10 mouse cellular contexts compared by ENCODE assay signal in the genomic region with DNA sequence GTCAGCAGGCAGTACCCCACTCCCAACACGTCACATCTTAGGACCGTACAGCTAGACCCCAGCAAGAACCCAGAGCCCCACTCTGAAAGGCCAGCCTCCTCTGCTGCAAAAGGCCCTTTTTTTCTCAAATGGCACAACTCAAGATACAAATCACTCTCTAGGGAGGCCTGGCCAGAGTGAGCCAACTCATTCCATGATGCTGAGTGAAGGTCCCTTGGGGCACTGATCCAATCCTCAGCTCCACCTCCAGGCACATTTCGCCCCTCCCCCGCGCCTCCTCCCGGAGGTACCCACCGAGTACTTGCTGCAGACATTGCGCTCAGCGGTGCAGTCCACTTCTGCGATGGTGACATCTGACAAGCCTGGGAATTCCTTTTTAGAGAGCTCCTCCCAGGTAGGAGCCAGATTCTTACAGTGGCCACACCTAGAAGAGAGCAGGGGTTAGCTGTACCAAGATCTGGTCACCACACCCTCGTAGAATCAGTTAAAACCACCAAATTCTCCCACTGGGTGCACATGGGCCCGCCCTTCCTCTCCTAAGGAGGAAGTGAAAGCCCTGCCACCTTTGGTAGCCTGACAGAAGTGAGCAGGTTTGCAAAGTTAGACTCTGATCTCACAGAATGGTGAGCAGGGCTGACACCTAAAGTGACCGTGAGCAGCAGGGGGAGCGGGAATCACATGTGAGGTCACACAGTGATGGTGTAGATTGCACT. TPM values are rescaled to one million over a fixed set of nuclear protein-coding genes. Genes with fewer than 3 reads are reported as not detected.
A peak's percentile ranks its signal among the peaks of the same experiment; 100 is the strongest.
DNase-seq lines count a peak whose midpoint lies in the region; ATAC-seq and TF ChIP-seq lines count a peak whose summit lies in the region.
"Had no signal": no experiment of that assay in that cellular context is flagged by ENCODE, and none has a peak within 500 bp of the region (broad histone marks: within the 10 kb centered on the region; RNA-seq: fewer than 3 reads in every experiment).

No protein-coding gene starts in this region.

- WGBS in hindbrain, embryonic 10.5 days: 83% methylated on average over 14 of the region's 14 CpGs
- whole genome bisulfite sequencing in hindbrain, postnatal 0 days: 83% methylated on average over 14 of the region's 14 CpGs
- 64% methylated on average over 14 of the region's 14 CpGs for WGBS in bone marrow, adult 2 months
- 81% methylated on average over 14 of the region's 14 CpGs for WGBS in liver, embryonic 11.5 days

- H3K27me3 ChIP-seq in hindbrain, embryonic 10.5 days (ENCODE audit: insufficient read depth, poor library complexity, severe bottlenecking): no peaks in the 10 kb centered on the region
- H3K27me3 ChIP-seq in hindbrain, postnatal 0 days (ENCODE audit: insufficient read depth, low read length): no peaks in the 10 kb centered on the region
- no peaks in the 10 kb centered on the region for H3K27me3 ChIP-seq in liver, embryonic 11.5 days (replicated peaks; ENCODE audit: control insufficient read depth, insufficient read depth, low read length)
- H3K27me3 ChIP-seq: Patski had no signal

- DNase-seq in hindbrain, embryonic 10.5 days (ENCODE audit: low spot score): peak; percentile 14
- DNase-seq in hindbrain, postnatal 0 days (ENCODE audit: low spot score): no peak
- DNase-seq in CD4-positive, CD25-positive, alpha-beta regulatory T cell, adult 2 months (ENCODE audit: low read depth, low spot score): peak; percentile 30
- no peak for DNase-seq in frontal cortex, postnatal 25 days (ENCODE audit: low spot score in 2 of 2)
- no peak for DNase-seq in liver, embryonic 11.5 days (ENCODE audit: low spot score)
- DNase-seq in neural tube, embryonic 10.5 days (ENCODE audit: extremely low spot score, low spot score): no peak

- H3K27ac ChIP-seq in hindbrain, embryonic 10.5 days: no peak overlapping the region
- no peak overlapping the region for H3K27ac ChIP-seq in hindbrain, postnatal 0 days
- peak overlapping the region; percentile 83 for H3K27ac ChIP-seq in bone marrow, adult 2 months (ENCODE audit: control insufficient read depth, insufficient read depth, low read depth, low read length, poor library complexity)
- no peak overlapping the region for H3K27ac ChIP-seq in liver, embryonic 11.5 days (ENCODE audit: low read depth, low read length)

- no peak for TF ChIP-seq CTCF in hindbrain, postnatal 0 days (IDR thresholded peaks at IDR 0.05; ENCODE audit: low read depth)
- no peak for TF ChIP-seq CTCF in bone marrow, adult 2 months (IDR thresholded peaks at IDR 0.05; ENCODE audit: control insufficient read depth, insufficient read depth, low read length)

- no peak for ATAC-seq in hindbrain, postnatal 0 days
- ATAC-seq in megakaryocyte-erythroid progenitor cell, adult 5-6 weeks (replicated peaks; ENCODE audit: low FRiP score, low TSS enrichment, poor library complexity, severe bottlenecking): peak; percentile 69
- ATAC-seq in liver, embryonic 11.5 days (replicated peaks; ENCODE audit: low FRiP score): no peak
- ATAC-seq: Patski had no signal

- no peak overlapping the region for H3K4me3 ChIP-seq in hindbrain, embryonic 10.5 days
- no peak overlapping the region for H3K4me3 ChIP-seq in hindbrain, postnatal 0 days (ENCODE audit: low read length)
- peak overlapping the region; percentile 64 for H3K4me3 ChIP-seq in bone marrow, adult 2 months (replicated peaks; ENCODE audit: control insufficient read depth, low read depth, low read length)
- no peak overlapping the region for H3K4me3 ChIP-seq in liver, embryonic 11.5 days (ENCODE audit: low read depth, low read length)
- H3K4me3 ChIP-seq: erythroblast, embryonic 14.5 days had no signal

- H3K9me3 ChIP-seq in hindbrain, embryonic 10.5 days: no peaks in the 10 kb centered on the region
- H3K9me3 ChIP-seq in hindbrain, postnatal 0 days (ENCODE audit: low read length): no peaks in the 10 kb centered on the region
- H3K9me3 ChIP-seq in liver, embryonic 11.5 days (ENCODE audit: control insufficient read depth, low read length): no peaks in the 10 kb centered on the region

- H3K36me3 ChIP-seq in hindbrain, embryonic 10.5 days: peaks cover 100% of the 10 kb centered on the region
- H3K36me3 ChIP-seq in hindbrain, postnatal 0 days (ENCODE audit: insufficient read depth, low read length): peaks cover 59% of the 10 kb centered on the region
- H3K36me3 ChIP-seq in liver, embryonic 11.5 days (ENCODE audit: control insufficient read depth, insufficient read depth, low read length): peaks cover 41% of the 10 kb centered on the region

- H3K4me1 ChIP-seq in hindbrain, embryonic 10.5 days (replicated peaks): no peaks in the 10 kb centered on the region
- H3K4me1 ChIP-seq in hindbrain, postnatal 0 days (ENCODE audit: insufficient read depth, low read length): no peaks in the 10 kb centered on the region
- peaks cover 2% of the 10 kb centered on the region for H3K4me1 ChIP-seq in bone marrow, adult 2 months (ENCODE audit: control insufficient read depth, insufficient read depth, low read length)
- H3K4me1 ChIP-seq in liver, embryonic 11.5 days (replicated peaks; ENCODE audit: control insufficient read depth, insufficient read depth, low read length): no peaks in the 10 kb centered on the region

- H3K9ac ChIP-seq in hindbrain, postnatal 0 days (replicated peaks; ENCODE audit: low read length): no peak overlapping the region
- H3K9ac ChIP-seq in liver, embryonic 11.5 days (ENCODE audit: low read depth, low read length): no peak overlapping the region

- H3K4me2 ChIP-seq in hindbrain, postnatal 0 days (ENCODE audit: low read depth, low read length): no peak overlapping the region
- H3K4me2 ChIP-seq in liver, embryonic 11.5 days: no peak overlapping the region

- TF ChIP-seq POLR2A in bone marrow, adult 2 months (IDR thresholded peaks at IDR 0.05; ENCODE audit: borderline replicate concordance, control insufficient read depth, low read depth, low read length): peak; percentile 11; the same call in 1 of the 2 replicates

RNA-seq across cellular contexts. Expression of gene Txndc5, which starts 25.3 kb away (rescaled TPM):
- polyA plus RNA-seq in hindbrain, embryonic 10.5 days (2016; fragmentation: Nextera tagmentation; extraction: Ambion mirVana): 141 and 159 TPM in 2 replicates
- total RNA-seq in hindbrain, postnatal 0 days (2014; rRNA removed): 92.2 and 110 TPM in 2 replicates
- 76.9 and 81.0 TPM in 2 replicates for polyA plus RNA-seq in hindbrain, postnatal 0 days (2015; fragmentation: Nextera tagmentation; extraction: Ambion mirVana)
- polyA plus RNA-seq in bone marrow, adult 2 months (2011; ENCODE audit: insufficient read depth, insufficient read length, low replicate concordance, missing spikeins): 15.8 and 32.5 TPM in 2 replicates
- 44.9 and 52.1 TPM in 2 replicates for total RNA-seq in megakaryocyte-erythroid progenitor cell, adult 5-6 weeks (2014; fragmentation: Nextera tagmentation)
- total RNA-seq in megakaryocyte-erythroid progenitor cell, adult 5-6 weeks (2017): 31.5 and 41.2 TPM in 2 replicates
- 158 and 171 TPM in 2 replicates for polyA plus RNA-seq in liver, embryonic 11.5 days (2014; fragmentation: Nextera tagmentation; extraction: Ambion mirVana)

Comparison
In these comparisons a context has a peak if more than half of its experiments do, and no peak if none do; other contexts are left out.
1. DNase-seq: peak in hindbrain, embryonic 10.5 days (single experiment) and CD4-positive, CD25-positive, alpha-beta regulatory T cell, adult 2 months (single experiment); none in hindbrain, postnatal 0 days (single experiment), frontal cortex, postnatal 25 days (0 of 2), liver, embryonic 11.5 days (single experiment) and neural tube, embryonic 10.5 days (single experiment).